Mouse (Mus musculus) liver, embryonic 16.5 days (tissue): ENCODE data around the gene Atxn10. TPM values are rescaled to one million over a fixed set of nuclear protein-coding genes. Genes with fewer than 3 reads are reported as not detected.

Source experiments
- ATAC-seq: fragments of 200-750 bp; cut with Nextera tagmentation; 2 replicates; pipeline ENCODE4 v1.8.0; 2017; ENCODE audit warnings: low read depth, mild to moderate bottlenecking, moderate number of reproducible peaks, moderate library complexity
- H3K27ac ChIP-seq: fragments of 300-500 bp; sonication (generic); 2 replicates; pipeline ENCODE4 v1.5.1; 2014; ENCODE audit warnings: mild to moderate bottlenecking, low read length
- H3K27me3 ChIP-seq: fragments of 300-500 bp; sonication (generic); 2 replicates; pipeline ENCODE4 v1.6.1; 2014; ENCODE audit warnings: low read depth, low read length, mixed read lengths; ENCODE audit not compliant: control insufficient read depth, insufficient read depth
- H3K36me3 ChIP-seq: fragments of 300-500 bp; sonication (generic); 2 replicates; pipeline ENCODE4 v1.6.1; 2014; ENCODE audit warnings: mild to moderate bottlenecking; ENCODE audit not compliant: control insufficient read depth, insufficient read depth
- H3K4me1 ChIP-seq: fragments of 300-500 bp; sonication (generic); 2 replicates; pipeline ENCODE4 v1.6.1; 2014; ENCODE audit warnings: low read depth, low read length, mixed read lengths; ENCODE audit not compliant: control insufficient read depth
- H3K4me2 ChIP-seq: fragments of 300-500 bp; sonication (generic); 2 replicates; pipeline ENCODE4 v1.6.1; 2014; ENCODE audit warnings: low read depth, low read length, mixed read lengths
- H3K4me3 ChIP-seq: fragments of 300-500 bp; sonication (generic); 2 replicates; pipeline ENCODE4 v1.5.1; 2014; ENCODE audit warnings: low read depth, mild to moderate bottlenecking, low read length
- H3K9ac ChIP-seq: fragments of 300-500 bp; sonication (generic); 2 replicates; pipeline ENCODE4 v1.6.1; 2014; ENCODE audit warnings: low read depth, low read length
- H3K9me3 ChIP-seq: fragments of 300-500 bp; sonication (generic); replicated peaks from 2 replicates; pipeline ENCODE4 v1.6.1; 2016; ENCODE audit warnings: low read length; ENCODE audit not compliant: control insufficient read depth
- WGBS: fragments of 180-500 bp; shearing (Covaris S2); extraction: QIAGEN DNeasy Blood & Tissue Kit; methylation state at CpG from one replicate; pipeline ENCODE4 v1.1.7; 2014; ENCODE audit not compliant: insufficient replicate concordance; 5-methylcytosine and 5-hydroxymethylcytosine counted together
- polyA plus RNA-seq: library from polyadenylated mRNA; unstranded; fragments of >200 nt; fragmentation: Nextera tagmentation; extraction: Ambion mirVana; gene quantifications from 2 replicates; pipeline ENCODE4 v1.2.1, GENCODE M21; 2015

Gene Atxn10
- polyA plus RNA-seq, 1 experiment from 2014 or later = 93.1 TPM

- no peak overlapping the region for H3K9ac ChIP-seq
- 67% methylated on average over 13 of the region's 13 CpGs for WGBS
Measured at GRCm38 (mm10) chr15:85463027-85463790, 127.2 kb downstream of the Atxn10 start.

GRCm38 (mm10) chr15:85464190-85464589 is 128.1 kb downstream of the Atxn10 start:
- no peaks in the 10 kb centered on the region for H3K4me1 ChIP-seq
- H3K36me3 ChIP-seq = peaks cover 8% of the 10 kb centered on the region
- H3K9me3 ChIP-seq = no peaks in the 10 kb centered on the region
- no peak overlapping the region for H3K4me3 ChIP-seq
- no peak for ATAC-seq
- no peaks in the 10 kb centered on the region for H3K27me3 ChIP-seq
- H3K4me2 ChIP-seq = no peak overlapping the region
- H3K27ac ChIP-seq = no peak overlapping the region
- H3K9ac ChIP-seq = no peak overlapping the region
- WGBS = 58% methylated on average over 5 of the region's 5 CpGs

More at GRCm38 (mm10) chr15:85463027-85463790, 127.2 kb downstream of the Atxn10 start:
- Histone ChIP-seq H3K9me3 (no peaks in the 10 kb centered on the region), H3K4me2 (no peak overlapping the region), H3K4me3 (no peak overlapping the region), H3K4me1 (no peaks in the 10 kb centered on the region), H3K27ac (no peak overlapping the region), H3K36me3 (peaks cover 8% of the 10 kb centered on the region), H3K27me3 (no peaks in the 10 kb centered on the region)
- ATAC-seq = no peak

- Histone ChIP-seq H3K36me3 (peaks cover 8% of the 10 kb centered on the region), H3K27me3 (no peaks in the 10 kb centered on the region), H3K27ac (no peak overlapping the region), H3K4me1 (no peaks in the 10 kb centered on the region), H3K9ac (no peak overlapping the region), H3K4me2 (no peak overlapping the region), H3K4me3 (no peak overlapping the region), H3K9me3 (no peaks in the 10 kb centered on the region)
- ATAC-seq = no peak
- WGBS = 63% methylated on average over 10 of the region's 10 CpGs
Measured at GRCm38 (mm10) chr15:85464823-85465565, 128.9 kb downstream of the Atxn10 start.

GRCm38 (mm10) chr15:85466456-85467067 is 130.5 kb downstream of the Atxn10 start:
- peaks cover 8% of the 10 kb centered on the region for H3K36me3 ChIP-seq

GRCm38 (mm10) chr15:85469401-85469800 is 133.4 kb downstream of the Atxn10 start:
- Histone ChIP-seq H3K27ac (peak overlapping the region; percentile 64), H3K4me1 (no peaks in the 10 kb centered on the region)
- 59% methylated on average over 6 of the region's 6 CpGs for WGBS

More at GRCm38 (mm10) chr15:85466456-85467067, 130.5 kb downstream of the Atxn10 start:
- Histone ChIP-seq H3K4me1 (no peaks in the 10 kb centered on the region), H3K9me3 (no peaks in the 10 kb centered on the region), H3K9ac (no peak overlapping the region), H3K27ac (no peak overlapping the region), H3K27me3 (no peaks in the 10 kb centered on the region), H3K4me2 (no peak overlapping the region), H3K4me3 (no peak overlapping the region)
- WGBS = 73% methylated on average over 5 of the region's 5 CpGs
- no peak for ATAC-seq

GRCm38 (mm10) chr15:85474697-85475096 is 138.7 kb downstream of the Atxn10 start:
- ATAC-seq = no peak
- H3K9ac ChIP-seq = no peak overlapping the region
- WGBS = 50% methylated on average over 3 of the region's 3 CpGs
- H3K4me2 ChIP-seq = no peak overlapping the region
- no peaks in the 10 kb centered on the region for H3K4me1 ChIP-seq
- no peaks in the 10 kb centered on the region for H3K27me3 ChIP-seq
- no peak overlapping the region for H3K4me3 ChIP-seq
- no peaks in the 10 kb centered on the region for H3K36me3 ChIP-seq
- H3K27ac ChIP-seq = no peak overlapping the region
- H3K9me3 ChIP-seq = no peaks in the 10 kb centered on the region

More at GRCm38 (mm10) chr15:85469401-85469800, 133.4 kb downstream of the Atxn10 start:
- no peaks in the 10 kb centered on the region for H3K9me3 ChIP-seq
- H3K27me3 ChIP-seq = no peaks in the 10 kb centered on the region
- no peak overlapping the region for H3K9ac ChIP-seq
- no peaks in the 10 kb centered on the region for H3K36me3 ChIP-seq
- peak; percentile 89 for ATAC-seq
- H3K4me2 ChIP-seq = no peak overlapping the region
- H3K4me3 ChIP-seq = no peak overlapping the region

- WGBS = 24% methylated on average over 1 of the region's 1 CpGs
- H3K9ac ChIP-seq = no peak overlapping the region
- H3K27ac ChIP-seq = no peak overlapping the region
- H3K4me2 ChIP-seq = no peak overlapping the region
- no peaks in the 10 kb centered on the region for H3K4me1 ChIP-seq
- H3K9me3 ChIP-seq = no peaks in the 10 kb centered on the region
- H3K4me3 ChIP-seq = no peak overlapping the region
- no peak for ATAC-seq
- H3K36me3 ChIP-seq = no peaks in the 10 kb centered on the region
- no peaks in the 10 kb centered on the region for H3K27me3 ChIP-seq
Measured at GRCm38 (mm10) chr15:85477584-85477983, 141.5 kb downstream of the Atxn10 start.

GRCm38 (mm10) chr15:85479365-85479764 is 143.3 kb downstream of the Atxn10 start:
- no peaks in the 10 kb centered on the region for H3K27me3 ChIP-seq
- no peaks in the 10 kb centered on the region for H3K36me3 ChIP-seq
- no peak for ATAC-seq
- H3K9ac ChIP-seq = no peak overlapping the region
- no peak overlapping the region for H3K4me3 ChIP-seq
- 64% methylated on average over 12 of the region's 12 CpGs for WGBS
- H3K4me2 ChIP-seq = no peak overlapping the region
- no peaks in the 10 kb centered on the region for H3K9me3 ChIP-seq
- H3K4me1 ChIP-seq = no peaks in the 10 kb centered on the region
- H3K27ac ChIP-seq = no peak overlapping the region
